Mouse (Mus musculus): ENCODE data around the gene Syde2.

- TF ChIP-seq CHD1 (IDR thresholded peaks at IDR 0.05; ENCODE audit: low read depth, low read length) (no peak), CTCF (conservative IDR thresholded peaks at IDR 0.05 in 1 of 2, IDR thresholded peaks at IDR 0.05 in 1 of 2; ENCODE audit: low read depth in 2 of 2, low read length in 2 of 2) (no peak), POLR2A (IDR thresholded peaks at IDR 0.05; ENCODE audit: low read depth, low read length) (no peak), GABPA (IDR thresholded peaks at IDR 0.05; ENCODE audit: insufficient replicate concordance, low read depth, low read length) (no peak), HCFC1 (IDR thresholded peaks at IDR 0.05; ENCODE audit: low read depth, low read length) (no peak)
Measured at GRCm38 (mm10) chr3:146017521-146017920, 29.9 kb downstream of the Syde2 start.

Data from CH12.LX (cell line).